Mouse (Mus musculus): ENCODE measurements around the gene Trpm8. TPM values are rescaled to one million over a fixed set of nuclear protein-coding genes. Genes with fewer than 3 reads are reported as not detected.
A peak's percentile ranks its signal among the peaks of the same experiment; 100 is the strongest.

Trpm8 gene
- total and polyA plus RNA-seq, 2 experiments from 2014 or later, result 0.36 to 0.38 TPM

GRCm38 (mm10) chr1:88431262-88431661 is 153.8 kb downstream of the Trpm8 start:
- Histone ChIP-seq H3K27ac (ENCODE audit: low read depth, low read length) (no peak overlapping the region), H3K4me3 (ENCODE audit: low read depth, low read length) (no peak overlapping the region), H3K4me1 (ENCODE audit: insufficient read depth) (no peaks in the 10 kb centered on the region), H3K9ac (no peak overlapping the region), H3K4me2 (ENCODE audit: low read depth) (no peak overlapping the region), H3K27me3 (ENCODE audit: insufficient read depth, low read length) (no peaks in the 10 kb centered on the region), H3K36me3 (ENCODE audit: insufficient read depth) (no peaks in the 10 kb centered on the region), H3K9me3 (ENCODE audit: low read length) (no peaks in the 10 kb centered on the region)
- ATAC-seq (no peak), DNase-seq (no peak)
- TF ChIP-seq CTCF (IDR thresholded peaks at IDR 0.05; ENCODE audit: low read depth), result no peak
- 87% methylated on average over 4 of the region's 4 CpGs for WGBS

GRCm38 (mm10) chr1:88432601-88433000 is 155.1 kb downstream of the Trpm8 start:
- no peaks in the 10 kb centered on the region for H3K9me3 ChIP-seq (ENCODE audit: low read length)
- no peak overlapping the region for H3K9ac ChIP-seq
- no peak for ATAC-seq
- H3K27me3 ChIP-seq (ENCODE audit: insufficient read depth, low read length), result no peaks in the 10 kb centered on the region
- no peak for DNase-seq
- no peak overlapping the region for H3K4me3 ChIP-seq (ENCODE audit: low read depth, low read length)
- H3K27ac ChIP-seq (ENCODE audit: low read depth, low read length), result no peak overlapping the region
- H3K36me3 ChIP-seq (ENCODE audit: insufficient read depth), result no peaks in the 10 kb centered on the region
- H3K4me2 ChIP-seq (ENCODE audit: low read depth), result no peak overlapping the region
- WGBS, result 40% methylated on average over 3 of the region's 3 CpGs
- no peak for TF ChIP-seq CTCF (IDR thresholded peaks at IDR 0.05; ENCODE audit: low read depth)
- H3K4me1 ChIP-seq (ENCODE audit: insufficient read depth), result no peaks in the 10 kb centered on the region

- H3K4me3 ChIP-seq (ENCODE audit: low read depth, low read length), result no peak overlapping the region
- no peak for DNase-seq
- H3K4me1 ChIP-seq (ENCODE audit: insufficient read depth), result no peaks in the 10 kb centered on the region
- ATAC-seq, result no peak
- H3K36me3 ChIP-seq (ENCODE audit: insufficient read depth), result no peaks in the 10 kb centered on the region
- H3K9me3 ChIP-seq (ENCODE audit: low read length), result no peaks in the 10 kb centered on the region
- H3K4me2 ChIP-seq (ENCODE audit: low read depth), result no peak overlapping the region
- H3K27ac ChIP-seq (ENCODE audit: low read depth, low read length), result no peak overlapping the region
- H3K27me3 ChIP-seq (ENCODE audit: insufficient read depth, low read length), result no peaks in the 10 kb centered on the region
- no peak for TF ChIP-seq CTCF (IDR thresholded peaks at IDR 0.05; ENCODE audit: low read depth)
- 45% methylated on average over 6 of the region's 6 CpGs for WGBS
- H3K9ac ChIP-seq, result no peak overlapping the region
These were observed 155.8 kb downstream of the Trpm8 start for GRCm38 (mm10) chr1:88433096-88433883.

GRCm38 (mm10) chr1:88434057-88434456 is 156.6 kb downstream of the Trpm8 start:
- Histone ChIP-seq H3K4me1 (ENCODE audit: insufficient read depth) (no peaks in the 10 kb centered on the region), H3K9ac (no peak overlapping the region), H3K4me2 (ENCODE audit: low read depth) (no peak overlapping the region), H3K36me3 (ENCODE audit: insufficient read depth) (no peaks in the 10 kb centered on the region), H3K27me3 (ENCODE audit: insufficient read depth, low read length) (no peaks in the 10 kb centered on the region), H3K27ac (ENCODE audit: low read depth, low read length) (no peak overlapping the region), H3K9me3 (ENCODE audit: low read length) (no peaks in the 10 kb centered on the region), H3K4me3 (ENCODE audit: low read depth, low read length) (no peak overlapping the region)
- WGBS, result 64% methylated on average over 4 of the region's 4 CpGs
- ATAC-seq (no peak), DNase-seq (no peak)
- TF ChIP-seq CTCF (IDR thresholded peaks at IDR 0.05; ENCODE audit: low read depth), result peak; percentile 41

GRCm38 (mm10) chr1:88437206-88438126 is 160.0 kb downstream of the Trpm8 start:
- Histone ChIP-seq H3K9me3 (ENCODE audit: low read length) (no peaks in the 10 kb centered on the region), H3K36me3 (ENCODE audit: insufficient read depth) (no peaks in the 10 kb centered on the region), H3K27me3 (ENCODE audit: insufficient read depth, low read length) (no peaks in the 10 kb centered on the region), H3K4me3 (ENCODE audit: low read depth, low read length) (no peak overlapping the region), H3K4me1 (ENCODE audit: insufficient read depth) (no peaks in the 10 kb centered on the region), H3K4me2 (ENCODE audit: low read depth) (no peak overlapping the region), H3K9ac (no peak overlapping the region), H3K27ac (ENCODE audit: low read depth, low read length) (no peak overlapping the region)
- ATAC-seq, result no peak; the same call in 1 of the 2 replicates
- 73% methylated on average over 9 of the region's 9 CpGs for WGBS
- DNase-seq, result no peak
- no peak for TF ChIP-seq CTCF (IDR thresholded peaks at IDR 0.05; ENCODE audit: low read depth)

Other genes starting within 250 kb of the Trpm8 start
- gene Ugt1a10, start 222.3 kb upstream of the Trpm8 start, total RNA-seq (2014; rRNA removed), result not detected in 2 replicates
- not detected in 2 replicates for gene Ugt1a10, start 222.3 kb upstream of the Trpm8 start, polyA plus RNA-seq (2015; fragmentation: Nextera tagmentation; extraction: Ambion mirVana)
- gene Ugt1a9, start 206.9 kb upstream of the Trpm8 start, total RNA-seq (2014; rRNA removed), result not detected in 2 replicates
- gene Ugt1a9, start 206.9 kb upstream of the Trpm8 start, polyA plus RNA-seq (2015; fragmentation: Nextera tagmentation; extraction: Ambion mirVana), result not detected in 2 replicates
- gene Ugt1a8, start 189.8 kb upstream of the Trpm8 start, total RNA-seq (2014; rRNA removed), result not detected in 2 replicates
- gene Ugt1a8, start 189.8 kb upstream of the Trpm8 start, polyA plus RNA-seq (2015; fragmentation: Nextera tagmentation; extraction: Ambion mirVana), result not detected in 2 replicates
- gene Ugt1a7c, start 182.6 kb upstream of the Trpm8 start, total RNA-seq (2014; rRNA removed), result 1.2 and 1.9 TPM in 2 replicates
- 1.4 and 1.7 TPM in 2 replicates for gene Ugt1a7c, start 182.6 kb upstream of the Trpm8 start, polyA plus RNA-seq (2015; fragmentation: Nextera tagmentation; extraction: Ambion mirVana)
- gene Ugt1a6b, start 174.4 kb upstream of the Trpm8 start, total RNA-seq (2014; rRNA removed), result 2.0 and 2.5 TPM in 2 replicates
- gene Ugt1a6b, start 174.4 kb upstream of the Trpm8 start, polyA plus RNA-seq (2015; fragmentation: Nextera tagmentation; extraction: Ambion mirVana), result 2.1 and 2.9 TPM in 2 replicates
- gene Ugt1a6a, start 142.9 kb upstream of the Trpm8 start, total RNA-seq (2014; rRNA removed), result 0.69 and 2.0 TPM in 2 replicates
- 3.8 and 5.1 TPM in 2 replicates for gene Ugt1a6a, start 142.9 kb upstream of the Trpm8 start, polyA plus RNA-seq (2015; fragmentation: Nextera tagmentation; extraction: Ambion mirVana)
- not detected in 2 replicates for gene Ugt1a5, start 111.6 kb upstream of the Trpm8 start, total RNA-seq (2014; rRNA removed)
- not detected in 2 replicates for gene Ugt1a5, start 111.6 kb upstream of the Trpm8 start, polyA plus RNA-seq (2015; fragmentation: Nextera tagmentation; extraction: Ambion mirVana)
- not detected in 2 replicates for gene Ugt1a2, start 77.1 kb upstream of the Trpm8 start, total RNA-seq (2014; rRNA removed)
- not detected in 2 replicates for gene Ugt1a2, start 77.1 kb upstream of the Trpm8 start, polyA plus RNA-seq (2015; fragmentation: Nextera tagmentation; extraction: Ambion mirVana)
- 5.3 and 6.6 TPM in 2 replicates for gene Dnajb3, start 71.9 kb upstream of the Trpm8 start, total RNA-seq (2014; rRNA removed)
- 10.7 and 12.4 TPM in 2 replicates for gene Dnajb3, start 71.9 kb upstream of the Trpm8 start, polyA plus RNA-seq (2015; fragmentation: Nextera tagmentation; extraction: Ambion mirVana)
- 0.14 TPM in 1 of 2 replicates, not detected in the other for gene Ugt1a1, start 65.7 kb upstream of the Trpm8 start, total RNA-seq (2014; rRNA removed)
- not detected in 2 replicates for gene Ugt1a1, start 65.7 kb upstream of the Trpm8 start, polyA plus RNA-seq (2015; fragmentation: Nextera tagmentation; extraction: Ambion mirVana)
- gene Mroh2a, start 50.7 kb upstream of the Trpm8 start, total RNA-seq (2014; rRNA removed), result 0.23 TPM in 1 of 2 replicates, not detected in the other
- 0.35 and 0.36 TPM in 2 replicates for gene Mroh2a, start 50.7 kb upstream of the Trpm8 start, polyA plus RNA-seq (2015; fragmentation: Nextera tagmentation; extraction: Ambion mirVana)
- gene Hjurp, start within 50 bp of the Trpm8 start, total RNA-seq (2014; rRNA removed), result 77.6 and 88.0 TPM in 2 replicates
- 24.5 and 40.0 TPM in 2 replicates for gene Hjurp, start within 50 bp of the Trpm8 start, polyA plus RNA-seq (2015; fragmentation: Nextera tagmentation; extraction: Ambion mirVana)
- gene Spp2, start 129.3 kb downstream of the Trpm8 start, total RNA-seq (2014; rRNA removed), result 1.3 TPM in 1 of 2 replicates, not detected in the other
- 0.52 and 1.2 TPM in 2 replicates for gene Spp2, start 129.3 kb downstream of the Trpm8 start, polyA plus RNA-seq (2015; fragmentation: Nextera tagmentation; extraction: Ambion mirVana)
- gene Glrp1, start 232.4 kb downstream of the Trpm8 start, total RNA-seq (2014; rRNA removed), result 0.08 and 0.10 TPM in 2 replicates
- 0.10 and 0.11 TPM in 2 replicates for gene Glrp1, start 232.4 kb downstream of the Trpm8 start, polyA plus RNA-seq (2015; fragmentation: Nextera tagmentation; extraction: Ambion mirVana)

All from forebrain, postnatal 0 days (tissue).